Mouse (Mus musculus) T-helper 1 cell (primary cell): ENCODE results near the gene Olfr58.
"Not testable (repeated sequence)": the region's sequence is repeated elsewhere in the genome, so short reads cannot be mapped to it uniquely, and the experiment has no call there.

Source experiments
- in situ Hi-C: fragments of 300-600 bp; cut with MboI, MseI; formaldehyde crosslinking; loops from one replicate; pipeline ENCODE4 v1.15.1; 2025; ENCODE audit warnings: high pct_unique_total_duplicates

Olfr58 gene

DNA sequence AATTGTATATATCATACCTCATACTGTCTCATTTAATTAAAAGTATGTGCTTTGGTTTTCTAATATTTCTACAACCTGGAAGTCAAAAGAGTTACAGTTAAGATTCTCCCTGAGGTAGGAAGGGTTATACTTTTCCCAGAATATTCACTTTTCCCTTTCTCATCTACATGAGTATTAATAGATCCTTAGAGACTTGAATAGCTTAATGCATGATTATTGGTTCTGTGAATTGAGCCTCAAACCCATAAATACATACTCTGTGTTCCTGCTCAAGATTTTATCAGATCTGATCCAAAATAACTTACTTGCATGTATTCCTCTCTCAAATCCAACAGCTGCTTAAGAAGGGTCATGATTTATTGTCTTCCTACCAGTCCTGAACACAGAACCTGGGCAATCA lies at the start of gene Olfr58:
Gene Olfr58, plus strand, starts transcription at position 301 of the 400 bp plus-strand sequence.
- in situ Hi-C loops, result no loop called here

- in situ Hi-C loops, result no loop called here
Measured at GRCm38 (mm10) chr9:19769136-19769535, 10.9 kb upstream of the Olfr58 start.

DNA sequence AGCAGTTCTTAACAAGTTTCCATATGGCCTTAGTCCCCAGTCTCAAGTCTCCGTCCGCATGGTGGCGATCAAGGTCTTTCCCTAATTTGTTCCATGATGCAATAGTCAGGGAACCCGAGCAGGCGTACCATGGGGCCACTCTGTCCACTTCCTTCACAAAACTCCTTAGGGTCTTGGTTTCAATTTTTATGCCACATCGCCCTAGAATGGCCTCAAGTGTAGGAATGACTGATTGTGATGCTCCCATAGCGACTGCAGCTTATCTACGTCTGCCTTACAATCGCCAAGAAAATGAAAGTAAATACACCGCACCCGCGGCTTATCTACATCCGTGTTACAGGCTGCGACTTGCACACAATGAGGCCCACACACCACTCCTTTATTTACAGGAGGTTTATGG lies 10.4 kb upstream of the Olfr58 start:
- in situ Hi-C loops, result no loop called here

- in situ Hi-C loops, result no loop called here
Measured at GRCm38 (mm10) chr9:19803000-19803399, 22.9 kb downstream of the Olfr58 start.

DNA sequence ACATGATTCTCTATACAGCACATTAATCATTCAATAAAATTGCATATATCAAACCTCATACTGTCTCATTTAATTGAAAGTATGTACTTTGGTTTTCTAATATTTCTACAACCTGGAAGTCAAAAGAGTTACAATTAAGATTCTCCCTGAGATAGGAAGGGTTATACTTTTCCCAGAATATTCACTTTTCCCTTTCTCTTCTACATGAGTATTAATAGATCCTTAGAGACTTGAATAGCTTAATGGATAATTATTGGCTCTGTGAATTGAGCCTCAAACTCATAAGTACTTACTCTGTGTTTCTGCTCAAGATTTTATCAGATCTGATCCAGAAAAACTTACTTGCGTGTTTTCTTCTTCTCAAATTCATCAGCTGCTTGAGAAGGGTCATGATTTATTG lies 24.5 kb downstream of the Olfr58 start, which contains the start of gene Olfr859:
Gene Olfr859, plus strand, starts transcription at position 301 of the 400 bp plus-strand sequence.
- in situ Hi-C loops, result not testable (repeated sequence)
